Mouse (Mus musculus): ENCODE measurements at regions not wholly inside any gene's neighbourhood (a gene's known extent, or its start where the extent isn't known, plus 50 kb on each side); places are given as distances from the start of the nearest gene placed in this dataset.
"Not testable (repeated sequence)": the region's sequence is repeated elsewhere in the genome, so short reads cannot be mapped to it uniquely, and the experiment has no call there.

DNA sequence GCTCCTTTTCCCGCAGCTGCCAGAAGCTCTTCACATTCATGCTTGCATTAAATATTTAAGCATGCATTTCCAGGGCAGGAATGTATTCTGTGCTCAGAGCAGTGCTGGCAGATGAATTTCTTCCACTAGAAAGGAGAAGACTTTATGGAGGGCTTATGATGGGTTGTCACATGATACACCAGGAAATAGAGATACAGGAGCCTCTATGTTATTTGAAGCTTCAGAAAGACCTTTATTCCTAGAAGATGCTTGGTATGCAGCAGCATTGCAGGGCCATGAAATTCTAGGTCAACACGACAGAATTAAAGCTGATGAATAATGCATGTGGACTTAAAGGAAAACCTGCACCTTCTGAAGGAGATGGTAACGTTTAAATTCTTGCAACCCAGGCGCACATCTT is 212.1 kb downstream of the Adgrg6 start:
- in situ Hi-C loops (cut with MboI): no loop called here

DNA sequence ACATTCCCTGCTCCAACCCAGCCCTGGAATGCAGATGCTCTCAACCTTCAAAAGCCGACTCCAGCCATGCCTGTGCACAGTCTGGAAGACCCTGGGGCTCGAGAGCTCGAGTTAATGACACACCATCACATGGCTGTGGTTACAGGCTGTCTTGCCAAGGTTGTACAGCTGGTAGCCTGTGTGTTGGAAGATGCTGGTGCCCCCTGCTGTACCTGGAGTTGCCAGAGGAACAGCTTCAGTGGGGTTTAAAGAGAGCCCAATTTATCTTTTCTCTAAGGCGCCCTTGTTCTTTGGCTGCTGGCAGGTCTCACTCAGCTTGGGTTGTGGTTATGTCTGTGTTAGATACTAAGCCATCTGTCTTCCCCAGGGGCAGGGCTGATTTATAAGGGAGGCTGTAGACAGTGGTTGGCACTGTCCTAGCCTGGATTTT is 212.8 kb downstream of the Adgrg6 start:
- in situ Hi-C loops (cut with MboI): no loop called here

DNA sequence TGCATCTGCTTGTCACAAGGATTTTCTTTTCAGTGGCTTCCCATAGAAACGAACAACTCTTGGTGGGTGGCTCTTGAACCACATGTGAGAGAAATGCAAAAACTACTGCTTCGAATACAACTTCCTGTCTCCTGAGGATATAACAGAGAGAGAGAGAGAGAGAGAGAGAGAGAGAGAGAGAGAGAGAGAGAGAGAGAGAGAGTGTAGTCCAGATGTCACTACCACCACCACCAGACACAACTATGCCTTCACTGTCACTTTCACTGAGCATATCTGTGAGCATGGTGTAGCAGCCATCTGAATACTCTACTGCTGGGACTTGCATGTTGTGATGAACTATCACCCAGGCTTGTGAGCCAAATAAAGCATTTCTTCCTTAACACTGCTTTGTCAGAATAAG is 216.6 kb downstream of the Adgrg6 start:
- in situ Hi-C loops (cut with MboI): loop anchor here (10.0 kb wide), 1 partner anchor 764 kb away; no protein-coding TSS in a partner anchor

DNA sequence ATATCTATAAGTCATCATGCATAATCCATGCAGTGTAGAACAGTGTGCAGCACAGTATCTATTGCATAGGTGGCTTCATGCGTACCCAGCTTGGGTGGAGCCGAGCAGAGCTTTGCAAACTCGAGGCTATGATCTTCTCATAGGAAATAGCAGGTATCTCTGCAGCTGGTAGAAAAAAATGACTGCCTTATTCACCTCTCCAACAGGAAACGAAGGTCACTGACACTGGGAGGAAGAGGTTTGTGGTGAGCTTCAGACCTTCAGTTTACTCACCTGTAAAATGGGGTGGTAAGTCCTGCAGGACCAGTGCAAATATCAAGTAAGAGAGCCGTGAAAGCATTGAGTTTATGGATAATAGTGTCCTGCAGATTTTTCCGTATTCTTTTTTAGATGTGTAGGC is 219.2 kb downstream of the Adgrg6 start:
- in situ Hi-C loops (cut with MboI): loop anchor here (10.0 kb wide), 1 partner anchor 761 kb away; no protein-coding TSS in a partner anchor

DNA sequence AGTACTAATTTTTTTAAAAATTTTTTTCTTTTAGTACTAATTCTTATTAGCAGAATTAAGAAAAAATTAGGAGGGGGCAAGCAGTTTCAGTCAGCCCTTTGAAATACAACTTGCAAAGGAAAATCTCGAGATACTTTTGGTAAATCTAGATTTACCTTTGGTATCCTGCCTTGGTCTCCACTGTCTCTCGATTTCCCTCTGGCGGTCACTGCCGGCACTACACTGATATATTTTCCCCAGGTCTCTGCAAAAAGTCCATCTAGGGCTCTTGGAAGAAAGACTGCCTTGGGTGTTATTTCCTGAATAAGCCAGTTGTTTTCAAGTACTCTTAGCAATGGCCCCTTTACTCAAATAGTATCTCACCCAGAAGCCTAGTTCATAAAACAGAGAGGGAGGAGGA is 224.0 kb downstream of the Adgrg6 start:
- in situ Hi-C loops (cut with MboI): loop anchor here (10.0 kb wide), 1 partner anchor 757 kb away; no protein-coding TSS in a partner anchor

DNA sequence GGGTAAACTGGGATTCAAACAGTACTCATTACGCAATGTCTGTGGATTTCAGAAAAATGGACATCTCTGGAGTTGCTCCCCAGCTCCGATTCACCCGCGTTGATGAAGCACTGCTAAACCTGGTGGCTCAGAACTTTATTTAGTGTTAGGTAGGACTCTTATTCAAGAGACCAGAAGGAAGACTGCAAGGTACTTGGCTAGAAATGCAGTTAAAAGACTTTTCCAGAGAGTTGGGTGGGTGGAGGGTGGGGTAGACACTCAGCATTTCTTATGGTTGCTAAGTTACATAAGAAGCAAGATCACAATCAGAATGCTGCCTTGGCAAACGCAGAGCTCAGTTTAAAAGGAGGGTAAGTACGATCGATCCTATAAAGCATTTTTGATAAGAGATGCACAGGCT is 230.2 kb downstream of the Adgrg6 start:
- in situ Hi-C loops (cut with MboI): no loop called here

DNA sequence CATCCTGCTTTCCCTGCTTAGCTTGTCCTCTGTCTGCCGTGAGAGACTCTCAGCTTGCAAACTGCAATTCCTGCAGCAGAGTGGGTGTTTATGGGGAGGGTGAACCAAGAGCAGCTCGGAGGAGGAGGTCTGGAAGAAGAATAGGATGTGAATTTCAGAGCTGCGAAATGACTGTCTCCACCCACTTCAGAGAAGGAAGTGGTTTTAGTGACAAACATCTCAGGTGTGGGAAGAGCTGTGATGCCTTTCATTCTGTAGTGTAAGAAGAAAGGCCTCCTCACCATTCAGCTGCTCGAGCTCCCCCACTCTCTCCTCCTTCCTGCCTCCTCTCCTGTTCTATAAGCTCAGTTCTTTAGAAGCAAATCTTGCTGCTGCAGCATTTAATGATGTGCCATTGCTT is 230.9 kb downstream of the Adgrg6 start:
- in situ Hi-C loops (cut with MboI): no loop called here

DNA sequence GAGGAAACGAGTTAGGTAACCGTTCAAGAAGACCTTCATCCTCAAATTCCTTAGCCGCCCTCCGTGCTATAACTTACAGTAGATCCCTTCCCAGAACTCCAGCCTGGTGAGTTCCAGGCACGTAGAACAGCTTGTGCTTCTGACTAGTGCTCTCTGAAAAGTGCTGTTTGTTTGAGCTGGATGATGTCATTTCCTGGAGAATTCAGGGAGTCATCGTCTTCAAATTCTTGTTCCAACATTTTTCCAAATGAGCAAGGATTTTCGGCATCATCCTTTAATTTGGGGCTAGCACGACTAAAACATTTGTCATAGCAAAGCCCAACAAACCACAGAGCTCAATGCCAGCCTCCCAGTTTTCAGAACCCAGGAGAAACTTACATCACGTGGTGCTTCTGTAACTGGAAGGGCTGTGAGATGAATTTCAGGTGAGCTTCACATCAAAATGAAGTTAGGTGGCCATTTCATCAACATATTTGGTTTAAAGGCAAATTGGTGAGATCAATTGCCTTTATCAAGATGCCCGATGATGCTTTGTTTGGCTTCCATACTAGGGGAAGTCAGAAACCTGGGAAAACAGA is 231.4 kb downstream of the Adgrg6 start:
- in situ Hi-C loops (cut with MboI): no loop called here

DNA sequence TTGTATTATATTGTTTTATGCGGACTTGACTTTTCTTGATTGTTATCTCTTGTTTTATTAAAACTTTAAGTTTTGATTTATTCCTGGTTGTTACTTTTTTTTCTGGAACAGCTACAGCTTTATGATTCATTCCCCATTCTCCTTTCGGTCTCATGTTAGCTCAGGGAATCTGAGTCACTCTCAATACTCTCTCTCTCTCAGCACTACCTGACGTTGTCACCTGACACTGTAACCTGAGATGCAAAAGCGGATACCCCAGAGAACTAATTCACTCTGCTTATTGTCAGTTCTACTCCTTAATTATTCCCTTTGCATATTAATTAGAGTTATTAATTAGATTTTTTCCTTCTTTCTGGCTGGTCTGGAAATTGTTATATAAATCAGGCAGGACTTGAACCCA is 232.5 kb downstream of the Adgrg6 start:
- in situ Hi-C loops (cut with MboI): no loop called here

DNA sequence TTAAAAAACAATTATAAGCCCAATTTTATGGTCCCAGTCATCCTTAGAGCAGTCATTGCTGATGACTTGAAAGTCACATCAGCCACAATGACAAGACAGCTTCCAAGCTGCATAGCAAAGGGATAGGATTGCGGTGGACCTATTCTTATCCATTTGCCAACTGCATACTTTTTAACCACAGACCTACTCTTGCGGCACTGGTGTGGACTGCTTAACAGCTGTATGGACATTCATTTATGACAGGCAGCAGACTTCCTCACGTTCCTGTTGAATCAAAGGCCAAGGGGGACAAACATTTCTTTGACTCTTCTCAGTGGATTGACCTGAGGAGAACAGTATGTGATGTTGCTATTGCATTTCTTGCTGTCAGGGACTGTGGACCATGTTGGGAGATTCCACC is 233.5 kb downstream of the Adgrg6 start:
- in situ Hi-C loops (cut with MboI): no loop called here

DNA sequence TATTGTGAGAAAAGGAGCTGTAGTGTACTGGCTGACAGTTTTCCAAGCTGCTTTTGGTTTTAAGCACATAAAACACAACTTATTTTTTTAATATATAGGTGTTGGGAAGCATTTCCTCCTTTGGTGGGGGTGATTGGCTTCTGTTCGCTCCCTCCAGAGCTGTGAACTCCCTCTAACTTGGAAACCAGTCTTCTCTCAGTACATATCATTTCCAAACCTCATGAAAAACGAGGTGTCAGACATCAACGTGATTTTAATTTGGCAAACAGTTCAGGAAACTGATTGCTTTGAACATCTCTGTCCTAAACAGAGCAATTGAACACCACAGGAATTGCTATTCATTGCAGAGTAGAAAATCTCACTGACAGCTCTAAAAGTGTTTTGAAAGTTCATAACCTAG is 238.6 kb downstream of the Adgrg6 start:
- in situ Hi-C loops (cut with MboI): no loop called here

DNA sequence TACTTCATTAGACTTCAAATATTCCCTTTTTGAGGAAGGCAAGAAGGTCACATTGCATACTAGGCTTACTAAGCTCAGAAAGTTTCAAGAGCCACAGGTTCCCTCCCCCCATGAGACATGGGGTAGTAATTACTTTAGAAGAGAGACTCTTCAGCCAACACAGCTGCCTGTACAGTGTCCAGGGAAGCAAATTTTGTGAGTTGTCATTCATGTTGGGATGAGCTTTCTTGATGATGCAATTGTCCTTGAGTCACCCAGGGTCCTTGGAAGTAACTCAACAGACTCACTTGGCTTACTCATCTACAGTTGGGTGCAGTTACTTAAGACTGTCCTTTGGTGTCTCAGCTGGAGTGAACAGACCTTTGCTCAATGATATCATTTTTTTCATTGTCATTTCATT is 242.0 kb downstream of the Adgrg6 start:
- in situ Hi-C loops (cut with MboI): no loop called here

DNA sequence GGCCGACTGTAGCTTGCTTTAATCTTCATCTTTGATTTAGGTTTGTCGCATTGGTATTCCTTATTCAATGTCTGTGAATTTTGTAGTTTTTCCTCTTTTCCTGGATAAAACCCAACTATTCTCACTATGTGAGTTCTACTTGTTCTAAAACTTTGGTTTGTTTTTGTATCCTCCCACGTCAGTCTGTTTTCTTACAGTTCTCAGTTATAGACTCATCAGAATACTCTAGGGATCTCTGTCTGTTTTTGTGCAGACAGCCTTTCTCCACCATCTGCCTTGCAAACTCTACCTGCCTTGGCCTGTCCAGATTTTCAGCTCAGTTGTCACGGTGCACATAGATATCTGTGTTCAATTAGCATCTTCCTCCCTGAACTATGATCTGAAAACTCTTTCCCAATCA is 249.3 kb downstream of the Adgrg6 start:
- in situ Hi-C loops (cut with MboI): no loop called here

DNA sequence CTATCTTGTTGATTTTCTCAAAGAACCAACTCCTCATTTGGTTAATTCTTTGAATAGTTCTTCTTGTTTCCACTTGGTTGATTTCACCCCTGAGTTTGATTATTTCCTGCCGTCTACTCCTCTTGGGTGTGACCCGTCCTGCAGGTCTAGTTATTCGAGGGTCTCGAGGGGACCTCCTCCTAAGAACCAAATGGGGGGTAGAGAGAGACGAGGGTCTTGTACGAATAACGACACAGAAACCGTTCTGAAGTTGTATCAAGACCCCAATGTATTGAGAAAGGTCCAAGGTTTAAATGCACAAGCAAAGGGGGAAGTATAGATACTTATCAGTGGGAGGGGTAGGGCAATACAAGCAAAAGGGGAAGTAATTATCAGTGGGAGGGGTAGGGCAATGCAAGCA is 252.8 kb downstream of the Adgrg6 start:
- in situ Hi-C loops (cut with MboI): not testable (repeated sequence)

DNA sequence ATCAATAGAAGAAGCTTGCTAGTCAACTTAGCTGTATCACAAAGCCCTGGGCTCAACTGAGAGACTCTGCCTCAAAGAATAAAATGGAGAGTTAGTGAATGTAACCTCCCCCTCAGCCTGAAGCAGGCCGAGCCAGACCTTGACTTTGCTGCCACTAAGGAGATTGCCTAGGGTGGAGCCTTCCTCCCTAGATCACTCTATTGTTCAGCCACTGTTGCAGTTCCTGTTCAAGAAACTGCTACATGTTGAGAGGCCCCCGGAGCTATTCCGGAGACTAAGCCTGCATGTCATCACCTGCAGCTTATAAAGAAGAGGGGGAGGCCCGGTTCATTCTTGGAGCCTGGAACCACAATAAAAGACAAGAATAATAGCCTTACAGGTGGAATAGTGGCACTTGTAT is 257.9 kb downstream of the Adgrg6 start:
- in situ Hi-C loops (cut with MboI): no loop called here

DNA sequence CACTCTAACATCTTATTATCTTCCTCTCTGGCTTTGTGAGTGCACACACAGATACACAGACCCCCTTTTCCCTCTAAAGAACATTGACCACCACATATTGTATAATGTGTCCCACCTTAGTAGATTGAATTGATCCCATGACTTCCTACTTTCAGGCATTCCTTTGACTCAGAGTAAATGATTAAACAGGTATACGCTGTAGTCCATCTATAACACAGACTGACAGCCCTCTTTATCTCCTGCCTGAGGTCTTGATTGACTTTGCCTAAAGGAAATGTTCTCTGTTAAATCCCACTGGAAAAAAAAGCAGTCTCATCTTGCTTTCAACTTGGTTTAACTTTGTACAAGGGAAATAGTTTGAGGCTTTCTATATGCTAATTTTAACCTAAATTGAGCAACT is 268.8 kb downstream of the Adgrg6 start:
- in situ Hi-C loops (cut with MboI): no loop called here

DNA sequence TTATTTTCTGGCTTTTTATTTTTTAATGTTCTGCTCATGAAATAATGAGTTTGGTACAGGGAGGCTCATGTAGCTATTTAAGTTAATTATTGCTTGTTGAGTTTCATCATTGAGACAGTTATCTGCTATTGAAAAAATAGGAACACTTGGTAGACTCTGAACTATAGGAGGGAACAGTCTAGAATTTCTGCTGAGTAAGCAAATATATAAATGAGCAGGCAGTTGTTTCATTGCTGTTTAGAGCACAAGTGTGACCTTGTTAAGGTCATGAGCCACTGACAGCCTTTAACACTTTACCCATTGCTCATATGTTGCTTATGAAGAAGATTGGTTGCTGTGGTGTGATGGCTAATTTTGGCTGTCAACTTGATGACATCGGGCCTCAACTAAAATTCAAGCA is 270.0 kb downstream of the Adgrg6 start:
- in situ Hi-C loops (cut with MboI): no loop called here

DNA sequence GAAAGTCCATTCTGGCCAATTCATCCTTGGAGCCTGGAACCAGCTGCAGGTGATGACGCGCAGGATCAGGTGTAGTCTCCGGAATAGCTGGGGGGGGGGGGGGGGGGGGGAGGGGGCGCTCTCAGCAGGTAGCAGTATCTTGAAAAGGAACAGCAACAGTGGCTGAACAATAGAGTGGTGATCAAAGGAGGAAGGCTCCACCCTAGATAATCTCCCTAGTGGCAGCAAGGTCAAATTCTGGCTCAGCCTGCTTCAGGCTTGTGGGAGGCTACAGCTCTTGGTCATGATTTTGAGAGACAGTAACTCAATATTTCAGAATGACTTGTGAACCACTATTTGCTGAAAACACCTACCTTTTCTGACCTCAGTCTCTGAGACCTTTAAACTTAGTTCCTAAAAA is 275.5 kb downstream of the Adgrg6 start:
- in situ Hi-C loops (cut with MboI): no loop called here

DNA sequence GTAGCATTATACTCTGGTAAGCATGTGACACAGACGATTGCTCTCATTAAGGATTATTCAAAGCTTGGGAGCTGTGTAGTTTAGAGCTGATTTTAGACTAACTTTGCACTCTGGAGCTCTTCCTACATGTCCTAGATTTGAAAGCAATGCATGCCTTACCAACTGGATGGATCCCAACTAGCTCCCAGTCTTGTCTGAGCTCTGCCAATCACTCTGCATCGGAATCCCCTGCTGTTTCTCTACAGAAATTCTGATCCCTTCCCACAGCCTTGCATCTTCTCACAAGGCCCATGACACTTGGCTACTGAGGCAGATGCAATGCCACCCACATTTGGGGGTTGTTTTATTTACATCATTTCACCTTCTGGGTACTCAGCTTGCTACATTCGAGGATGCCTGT is 277.8 kb downstream of the Adgrg6 start:
- in situ Hi-C loops (cut with MboI): no loop called here

DNA sequence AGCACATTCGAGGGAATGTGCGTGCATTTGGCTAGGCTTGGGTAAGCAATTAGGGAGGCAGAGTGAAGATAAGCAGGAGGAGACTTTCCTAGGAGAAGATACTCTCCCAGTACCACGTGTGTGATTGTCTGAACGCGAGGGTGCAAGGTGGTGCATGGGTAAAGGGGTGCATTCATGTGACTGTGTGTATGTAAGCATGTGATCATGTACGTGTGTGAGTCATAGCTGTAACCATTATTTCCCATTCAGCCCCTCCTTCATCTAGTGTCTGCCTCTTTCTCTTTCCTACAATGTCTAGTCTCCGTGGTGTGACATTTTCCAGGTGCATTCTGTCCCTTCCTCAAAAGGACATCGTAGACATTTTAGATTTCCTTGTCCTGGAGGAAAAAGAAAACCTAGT is 273.8 kb downstream of the Hivep2 start:
- in situ Hi-C loops (cut with MboI): no loop called here

DNA sequence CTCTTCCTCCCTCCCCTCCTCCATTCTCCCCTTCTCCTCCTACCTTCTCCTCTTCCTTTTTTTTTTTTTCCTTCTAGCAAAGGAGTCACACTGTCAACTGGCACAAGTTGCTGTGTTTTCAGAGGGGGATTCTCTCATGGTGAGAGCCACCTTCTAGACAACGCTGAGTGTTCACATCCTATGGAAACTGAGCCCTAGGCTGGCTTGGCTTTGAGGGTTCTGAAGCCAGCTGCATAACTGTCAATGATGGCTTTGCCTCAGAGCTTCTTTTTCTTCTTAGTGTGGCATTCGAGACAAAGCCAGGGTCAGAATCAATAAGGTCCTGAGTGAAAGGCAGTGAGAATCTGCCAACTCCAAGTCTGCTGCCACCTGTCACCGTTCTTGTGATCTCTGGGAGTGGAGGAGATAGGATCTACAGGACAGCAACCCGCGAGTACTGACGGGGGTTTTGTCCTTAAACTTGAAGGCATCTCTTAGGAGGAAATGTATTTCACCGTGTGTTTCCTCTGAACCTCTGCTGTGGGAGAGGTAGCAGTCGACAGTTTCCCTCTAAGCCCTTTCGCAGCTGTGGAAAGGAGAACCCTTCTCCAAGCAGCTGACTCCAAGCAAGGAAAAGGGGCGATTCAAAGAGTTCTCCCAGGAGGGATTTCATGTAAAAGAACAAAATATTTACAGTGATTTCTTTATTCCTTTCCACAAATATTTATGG is 269.2 kb downstream of the Hivep2 start:
- in situ Hi-C loops (cut with MboI): no loop called here

DNA sequence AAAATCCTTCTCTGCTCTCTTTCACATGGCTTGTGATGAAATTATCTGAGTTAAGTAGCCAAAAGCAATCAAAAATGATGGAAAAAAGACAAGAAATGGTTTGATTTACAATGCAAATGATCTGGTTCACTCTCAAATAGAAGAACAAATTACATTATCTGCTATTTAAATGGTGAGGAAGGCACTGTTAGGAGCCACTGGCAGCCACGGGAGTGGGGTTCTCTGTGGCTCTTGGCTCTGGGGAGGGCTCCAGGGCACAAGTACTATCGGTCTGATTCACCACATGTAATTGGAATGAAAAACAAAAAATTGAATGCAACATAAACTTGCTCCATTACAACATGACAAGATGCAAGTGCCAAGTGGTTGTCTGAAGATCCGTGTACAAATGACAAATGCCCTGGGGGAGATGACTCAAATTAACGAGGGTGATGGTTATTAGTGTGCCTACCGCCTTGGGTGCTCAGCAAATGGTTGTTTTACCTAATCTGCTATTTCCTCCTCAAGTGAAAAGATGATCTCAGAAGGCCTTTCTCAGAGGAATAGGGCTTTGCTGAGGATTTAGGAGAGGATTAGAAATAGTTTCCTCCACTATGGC is 268.2 kb downstream of the Hivep2 start:
- in situ Hi-C loops (cut with MboI): no loop called here

DNA sequence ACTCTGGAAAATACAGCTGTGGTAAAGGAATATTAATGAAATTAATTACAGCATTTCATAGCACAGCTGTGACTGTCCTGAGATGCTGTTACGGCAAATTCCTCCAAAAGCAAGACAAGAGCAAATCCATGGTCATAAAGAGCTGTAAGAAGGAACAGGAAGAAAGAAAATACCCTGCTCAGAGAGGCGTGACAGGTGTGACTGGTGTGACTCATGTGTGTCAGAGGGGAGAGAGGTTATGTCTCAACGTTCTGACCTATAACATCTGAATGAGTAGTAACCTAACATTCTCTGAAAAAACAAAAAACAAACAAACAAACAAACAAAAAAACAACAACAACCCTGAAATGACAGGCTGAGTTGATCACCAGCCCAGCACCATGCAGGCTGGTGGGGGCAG is 267.5 kb downstream of the Hivep2 start:
- in situ Hi-C loops (cut with MboI): no loop called here

DNA sequence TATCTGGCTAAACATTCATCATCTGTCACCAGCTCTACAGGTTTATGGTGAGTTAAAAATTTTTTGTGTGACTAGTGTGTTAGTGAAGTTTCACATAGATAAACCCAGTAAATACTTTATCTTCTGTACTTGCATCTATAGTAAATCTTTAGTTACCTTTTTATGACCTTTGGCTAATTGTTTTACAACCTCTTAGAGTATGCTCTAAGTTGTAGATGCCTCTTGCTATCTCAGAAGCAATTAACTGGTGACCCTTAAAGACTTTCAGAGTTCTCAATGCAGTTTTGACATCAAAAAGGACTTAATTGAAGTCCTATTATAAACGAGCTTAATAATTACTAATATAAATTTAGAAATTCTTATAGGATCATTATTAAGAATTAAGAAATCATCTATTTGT is 265.6 kb downstream of the Hivep2 start:
- in situ Hi-C loops (cut with MboI): no loop called here

Measured in mature B cell (primary cell).